9 mouse cellular contexts compared by ENCODE assay signal in genomic region chr5:34182486-34182885, GRCm38 (mm10). TPM values are rescaled to one million over a fixed set of nuclear protein-coding genes. Genes with fewer than 3 reads are reported as not detected.
A peak's percentile ranks its signal among the peaks of the same experiment; 100 is the strongest.
DNase-seq lines count a peak whose midpoint lies in the region; TF ChIP-seq lines count a peak whose summit lies in the region.
"Had no signal": no experiment of that assay in that cellular context is flagged by ENCODE, and none has a peak within 500 bp of the region (broad histone marks: within the 10 kb centered on the region; RNA-seq: fewer than 3 reads in every experiment).

No protein-coding gene starts in this region.

- peak overlapping the region; percentile 36; the same call in 1 of the 2 replicates for H3K27ac ChIP-seq in olfactory bulb, adult 2 months (ENCODE audit: insufficient read depth, low read depth, low read length)
- H3K27ac ChIP-seq: liver, embryonic 13.5 days had no signal

- peaks cover 44% of the 10 kb centered on the region for H3K4me1 ChIP-seq in olfactory bulb, adult 2 months (ENCODE audit: control insufficient read depth, insufficient read depth, low read length)

- peak; percentile 14 to 18 for DNase-seq in gastrocnemius, postnatal 4 days (ENCODE audit: low spot score in 2 of 2)
- no peak for DNase-seq in gastrocnemius, adult 8-10 months (ENCODE audit: low spot score in 2 of 2)
- peak; percentile 1 to 2 for DNase-seq in right cerebral cortex, adult 2 months (ENCODE audit: low spot score in 2 of 2)
- DNase-seq in right cerebral cortex, postnatal 14 days = no peak
- DNase-seq in heart, postnatal 14 days = peak; percentile 0 to 65
- DNase-seq in urinary bladder, adult 18-20 months (ENCODE audit: low spot score in 2 of 2) = no peak
- DNase-seq in embryo, embryonic 10.5 days (ENCODE audit: low spot score) = no peak
- DNase-seq: liver, embryonic 13.5 days had no signal

- intact Hi-C loops in heart, postnatal 14 days (cut with DNase I) = no loop called here

- 60% methylated on average over 3 of the region's 3 CpGs for WGBS in olfactory bulb, adult 2 months

- H3K4me3 ChIP-seq in olfactory bulb, adult 2 months (ENCODE audit: insufficient read depth, low read depth, low read length) = no peak overlapping the region
- H3K4me3 ChIP-seq: liver, embryonic 13.5 days had no signal

- TF ChIP-seq POLR2A in olfactory bulb, adult 2 months (IDR thresholded peaks at IDR 0.05; ENCODE audit: insufficient read depth, low read depth, low read length) = no peak

- no peak for TF ChIP-seq CTCF in olfactory bulb, adult 2 months (IDR thresholded peaks at IDR 0.05; ENCODE audit: insufficient read depth, low read depth, low read length)

RNA-seq across cellular contexts. Expression of gene Mxd4, which starts 5.0 kb away (rescaled TPM):
- total RNA-seq in gastrocnemius, postnatal 4 days (2021) = 10 to 100 TPM; 79.5 to 81.3 TPM
- total RNA-seq in gastrocnemius, adult 8-10 months (2022) = 10 to 100 TPM; 17.0 to 30.9 (median 24.8) TPM
- 100 to 1,000 TPM; 127 to 129 TPM for total RNA-seq in heart, postnatal 14 days (2021)
- polyA plus RNA-seq in olfactory bulb, adult 2 months (2012; ENCODE audit: insufficient read depth, insufficient read length, low replicate concordance, missing spikeins) = 230 TPM in 1 of 2 replicates, not detected in the other

RNA-seq across cellular contexts. Expression of gene Haus3, which starts 13.2 kb away (rescaled TPM):
- total RNA-seq in gastrocnemius, postnatal 4 days (2021) = 1 to 10 TPM; 7.9 to 8.4 TPM
- 1 to 10 TPM; 3.5 to 4.0 (median 3.6) TPM for total RNA-seq in gastrocnemius, adult 8-10 months (2022)
- total RNA-seq in heart, postnatal 14 days (2021) = 1 to 10 TPM; 6.0 to 7.1 TPM
- polyA plus RNA-seq in olfactory bulb, adult 2 months (2012; ENCODE audit: insufficient read depth, insufficient read length, low replicate concordance, missing spikeins) = not detected in 2 replicates

RNA-seq across cellular contexts. Expression of gene Poln, which starts 13.2 kb away (rescaled TPM):
- 1 to 10 TPM; 2.1 TPM for total RNA-seq in gastrocnemius, postnatal 4 days (2021)
- total RNA-seq in gastrocnemius, adult 8-10 months (2022) = 1 to 10 TPM in 1 of 4 experiments, under 1 TPM in 2, not detected in 1; 0.51 to 2.3 (median 0.89) TPM
- total RNA-seq in heart, postnatal 14 days (2021) = 1 to 10 TPM in 1 of 2 experiments, under 1 TPM in 1; 0.98 to 2.0 TPM
- not detected in 2 replicates for polyA plus RNA-seq in olfactory bulb, adult 2 months (2012; ENCODE audit: insufficient read depth, insufficient read length, low replicate concordance, missing spikeins)

Comparison
In these comparisons a context has a peak if more than half of its experiments do, and no peak if none do; other contexts are left out.
1. DNase-seq: peak in gastrocnemius, postnatal 4 days (2 of 2), right cerebral cortex, adult 2 months (2 of 2) and heart, postnatal 14 days (2 of 2); none in gastrocnemius, adult 8-10 months (0 of 2), right cerebral cortex, postnatal 14 days (single experiment), urinary bladder, adult 18-20 months (0 of 2) and embryo, embryonic 10.5 days (single experiment).